Mouse (Mus musculus) cerebellum, adult 11 months (tissue): ENCODE results near the gene Med24.
A peak's percentile ranks its signal among the peaks of the same experiment; 100 is the strongest.

Experiments used
- DNase-seq: peaks from one replicate; pipeline ENCODE4 v3.0.0; 2022

Gene Med24

GRCm38 (mm10) chr11:98765421-98766309, 36.4 kb upstream of the Med24 start:
- DNase-seq, result no peak

GRCm38 (mm10) chr11:98764746-98765145, 35.5 kb upstream of the Med24 start:
- DNase-seq, result no peak

- DNase-seq, result no peak
These were observed 34.9 kb upstream of the Med24 start for GRCm38 (mm10) chr11:98764091-98764490.

DNA sequence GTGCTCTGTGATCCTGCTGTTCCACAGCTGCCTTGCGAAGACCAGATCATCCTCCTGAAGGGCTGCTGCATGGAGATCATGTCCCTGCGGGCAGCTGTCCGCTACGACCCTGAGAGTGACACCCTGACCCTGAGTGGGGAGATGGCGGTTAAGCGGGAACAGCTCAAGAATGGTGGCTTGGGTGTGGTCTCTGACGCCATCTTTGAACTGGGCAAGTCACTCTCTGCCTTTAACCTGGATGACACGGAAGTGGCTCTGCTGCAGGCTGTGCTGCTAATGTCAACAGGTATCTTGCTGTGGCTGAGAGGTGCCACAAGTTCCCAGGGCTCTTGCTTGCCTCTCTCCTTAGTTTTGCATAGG, 34.2 kb upstream of the Med24 start:
- DNase-seq, result no peak

DNA sequence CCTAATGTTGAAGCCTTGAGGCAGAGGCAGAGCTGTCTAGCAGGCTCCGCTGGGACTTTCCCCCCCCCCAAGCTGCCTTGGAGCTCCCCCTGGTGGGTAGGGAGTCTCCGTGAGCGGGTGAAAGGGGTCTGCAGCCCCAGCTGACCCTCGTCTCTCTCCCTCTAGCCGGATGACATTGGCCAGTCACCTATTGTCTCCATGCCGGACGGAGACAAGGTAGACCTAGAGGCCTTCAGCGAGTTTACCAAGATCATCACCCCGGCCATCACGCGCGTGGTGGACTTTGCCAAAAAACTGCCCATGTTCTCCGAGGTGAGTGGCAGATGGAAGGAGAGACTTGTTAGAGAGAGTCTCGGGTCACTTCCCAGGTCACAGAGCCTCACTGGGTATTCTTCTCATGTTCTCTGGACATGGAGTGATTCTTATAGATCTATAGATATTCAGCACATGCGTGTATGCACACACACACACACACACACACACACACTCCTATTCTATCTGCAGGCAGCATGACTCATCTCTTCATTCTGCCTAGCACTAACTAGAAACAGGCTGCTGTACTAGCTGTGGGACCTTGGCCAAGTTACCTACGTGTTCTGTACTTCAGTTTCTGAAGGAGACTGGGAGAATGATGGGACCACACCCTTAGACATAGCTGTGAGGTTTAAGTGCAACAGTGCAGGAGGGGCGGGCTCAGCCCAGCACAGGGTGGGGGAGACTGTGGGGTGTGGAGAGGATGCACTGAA, 33.7 kb upstream of the Med24 start:
- no peak for DNase-seq

DNA sequence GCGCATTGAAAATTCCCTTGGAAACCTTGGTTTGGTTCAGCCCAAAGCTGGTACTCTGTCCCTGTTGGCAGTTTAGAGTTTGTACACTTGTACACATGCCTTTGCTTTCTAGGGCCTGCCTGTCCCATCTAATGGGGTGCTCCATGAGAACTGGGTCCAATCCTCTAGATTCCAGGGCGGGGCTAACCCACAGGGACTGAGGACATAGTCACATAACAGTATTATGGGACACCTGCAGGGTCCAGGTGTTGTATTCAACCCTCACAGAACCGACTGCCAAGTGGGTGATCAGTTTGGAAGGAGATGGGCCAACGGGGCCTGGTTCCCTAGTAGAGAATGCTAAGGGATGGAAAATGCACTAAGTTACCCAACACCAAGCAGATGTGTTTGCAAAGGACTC, 32.7 kb upstream of the Med24 start:
- DNase-seq, result no peak

GRCm38 (mm10) chr11:98756711-98757110, 27.5 kb upstream of the Med24 start:
- no peak for DNase-seq

DNA sequence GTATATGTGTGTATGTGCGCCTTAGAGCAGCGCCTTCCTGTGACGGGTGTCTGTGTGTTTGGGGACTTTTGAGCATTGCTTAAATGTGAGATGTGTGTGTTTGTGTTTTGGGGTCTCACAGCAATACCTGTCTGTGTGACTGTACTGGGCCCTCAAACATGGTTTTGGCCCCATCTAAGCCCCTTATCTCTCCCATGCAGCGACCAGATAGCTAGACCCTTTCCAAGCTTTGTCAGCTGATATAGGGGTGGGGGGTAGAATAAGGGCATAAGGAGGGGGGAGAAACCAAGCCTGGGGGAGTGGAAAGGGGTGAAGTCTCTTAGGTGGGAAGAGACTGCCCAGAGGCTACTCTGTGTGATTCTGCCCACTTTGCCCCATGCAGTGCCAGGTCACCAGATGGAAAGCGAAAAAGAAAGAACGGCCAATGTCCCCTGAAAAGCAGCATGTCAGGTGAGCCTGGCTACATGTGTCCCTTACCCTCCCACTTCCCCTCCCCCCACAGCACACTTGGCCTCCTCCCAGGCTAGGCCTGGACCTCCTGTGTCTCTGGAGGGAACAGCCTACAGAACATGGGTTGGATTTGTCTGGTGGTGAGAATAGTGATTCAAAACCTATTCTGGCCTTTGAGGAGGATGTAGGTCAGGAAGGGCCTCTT, 26.6 kb upstream of the Med24 start:
- DNase-seq, result no peak

DNA sequence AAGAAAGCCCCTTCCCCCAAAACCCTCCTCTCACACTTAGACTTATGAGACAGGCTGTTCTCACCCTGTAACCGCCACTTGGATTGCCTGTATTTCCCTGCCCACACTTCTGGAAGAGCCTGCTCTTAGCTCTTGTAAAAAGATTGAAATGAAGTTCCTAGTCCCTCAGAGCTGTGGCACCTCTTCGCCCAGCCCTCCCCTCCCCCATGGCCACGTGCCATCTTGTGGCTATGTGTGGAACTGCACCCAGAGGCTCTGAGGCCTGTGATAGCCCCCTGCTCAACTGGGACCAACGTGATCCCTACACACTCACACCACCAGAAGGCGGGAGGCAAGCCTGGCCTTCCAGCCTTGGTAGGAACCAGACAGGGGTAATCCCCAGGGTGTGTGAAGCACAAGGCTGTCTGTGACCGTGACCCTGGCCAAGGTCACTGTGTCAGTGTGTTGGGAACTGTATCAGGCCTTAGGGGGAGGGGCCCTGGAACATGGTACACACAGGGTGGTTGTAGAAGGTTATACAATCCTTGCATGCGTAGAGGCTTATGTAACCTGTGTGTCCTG, 25.5 kb upstream of the Med24 start:
- peak; percentile 60 for DNase-seq

GRCm38 (mm10) chr11:98754151-98754620, 25.0 kb upstream of the Med24 start:
- DNase-seq, result no peak

DNA sequence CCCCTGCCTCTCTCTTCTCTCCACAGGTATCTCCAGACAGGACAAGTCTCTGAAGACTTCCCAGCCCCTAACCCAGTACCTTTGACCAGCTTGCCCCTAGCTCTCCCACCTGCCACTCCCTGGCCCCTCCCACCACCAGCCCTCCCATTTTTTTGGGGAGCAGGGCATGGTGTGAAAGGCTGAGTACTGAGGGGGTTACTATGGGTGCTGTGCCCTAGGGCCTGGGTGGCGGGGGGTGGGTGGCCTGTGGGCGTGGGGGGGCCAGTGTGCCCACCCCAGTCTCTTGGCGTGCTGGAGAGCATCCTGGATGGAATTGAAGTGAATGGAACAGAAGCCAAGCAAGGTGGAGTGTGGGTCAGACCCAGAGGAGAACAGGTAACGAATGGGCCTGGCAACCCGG, 24.0 kb upstream of the Med24 start:
- no peak for DNase-seq

DNA sequence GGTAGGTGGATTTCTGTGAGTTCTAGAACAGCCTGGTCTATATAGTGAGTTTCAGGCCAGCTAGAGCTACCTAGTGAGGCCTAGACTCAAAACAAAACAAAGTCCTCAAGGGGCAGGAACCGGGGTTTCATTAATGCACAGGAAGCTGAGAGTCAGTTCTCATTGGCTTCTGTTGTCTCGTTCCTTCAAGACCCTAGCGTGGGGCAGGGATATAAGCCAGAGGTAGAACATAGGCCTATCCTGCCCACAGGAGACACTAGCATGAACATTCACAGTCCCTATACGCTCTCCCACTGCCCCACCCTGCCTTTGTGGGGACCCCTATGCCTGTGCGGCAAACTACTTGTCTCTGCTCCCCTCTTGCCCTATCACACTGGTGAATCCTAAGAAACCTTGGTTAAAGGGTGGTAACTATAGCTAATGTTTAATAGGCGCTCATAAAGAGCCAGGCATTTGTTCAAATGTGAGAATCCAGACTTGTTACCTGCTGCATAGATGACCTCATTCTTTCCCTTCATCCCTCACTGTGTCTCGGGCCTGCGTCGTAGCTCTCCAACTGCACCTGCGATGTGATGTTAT, 23.4 kb upstream of the Med24 start:
- no peak for DNase-seq

DNA sequence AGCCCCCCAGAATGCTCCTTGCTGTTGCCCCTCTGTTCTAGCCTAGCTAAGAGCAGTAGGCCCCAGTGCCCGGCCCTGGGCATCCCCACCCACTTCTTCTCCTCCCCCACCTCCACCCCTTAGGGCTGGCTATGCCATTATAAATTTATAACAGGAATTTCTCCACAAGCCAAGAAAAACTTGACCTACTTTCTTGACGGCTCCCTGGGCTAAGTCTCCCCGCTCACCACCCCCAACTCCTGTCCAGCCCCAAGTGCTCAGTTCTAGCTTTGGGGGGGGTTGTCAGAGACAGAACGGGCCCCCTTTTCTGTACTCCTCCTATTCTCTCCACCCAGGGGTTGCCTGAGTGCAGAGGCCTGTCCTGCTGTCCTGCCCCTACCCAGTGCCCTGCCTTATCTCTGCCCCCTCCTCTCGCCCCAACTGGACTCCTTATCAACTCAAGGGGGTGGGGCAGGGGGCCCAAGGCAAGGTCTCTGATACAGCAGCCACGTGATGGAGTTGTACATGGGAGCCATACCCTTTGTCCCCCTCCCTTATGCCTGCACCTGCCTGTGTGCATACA, 22.1 kb upstream of the Med24 start:
- DNase-seq, result peak; percentile 35

- peak; percentile 77 for DNase-seq
These were observed 21.3 kb upstream of the Med24 start for GRCm38 (mm10) chr11:98750351-98751201.

DNA sequence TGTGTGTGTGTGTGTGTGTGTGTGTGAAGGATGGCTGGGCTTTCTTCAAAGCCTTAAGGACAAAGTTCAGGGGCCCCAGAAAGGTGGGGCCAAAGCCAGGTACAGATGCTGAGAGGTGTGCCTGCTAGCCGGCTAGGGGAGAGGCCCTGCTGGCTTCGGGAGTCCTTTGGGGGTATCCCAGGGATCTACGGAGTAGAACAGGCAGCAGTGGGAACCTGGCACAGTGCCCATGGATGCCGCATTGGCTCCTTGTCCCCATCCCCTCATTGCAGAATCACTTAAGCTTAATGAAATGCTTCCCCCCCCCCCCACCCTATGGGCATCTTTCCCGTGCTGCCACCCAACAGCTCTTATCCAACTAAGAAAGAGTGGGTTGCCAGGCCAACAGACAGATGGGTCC, 20.5 kb upstream of the Med24 start:
- peak; percentile 57 for DNase-seq

GRCm38 (mm10) chr11:98748506-98749416, 19.5 kb upstream of the Med24 start:
- peak; percentile 48 for DNase-seq

DNA sequence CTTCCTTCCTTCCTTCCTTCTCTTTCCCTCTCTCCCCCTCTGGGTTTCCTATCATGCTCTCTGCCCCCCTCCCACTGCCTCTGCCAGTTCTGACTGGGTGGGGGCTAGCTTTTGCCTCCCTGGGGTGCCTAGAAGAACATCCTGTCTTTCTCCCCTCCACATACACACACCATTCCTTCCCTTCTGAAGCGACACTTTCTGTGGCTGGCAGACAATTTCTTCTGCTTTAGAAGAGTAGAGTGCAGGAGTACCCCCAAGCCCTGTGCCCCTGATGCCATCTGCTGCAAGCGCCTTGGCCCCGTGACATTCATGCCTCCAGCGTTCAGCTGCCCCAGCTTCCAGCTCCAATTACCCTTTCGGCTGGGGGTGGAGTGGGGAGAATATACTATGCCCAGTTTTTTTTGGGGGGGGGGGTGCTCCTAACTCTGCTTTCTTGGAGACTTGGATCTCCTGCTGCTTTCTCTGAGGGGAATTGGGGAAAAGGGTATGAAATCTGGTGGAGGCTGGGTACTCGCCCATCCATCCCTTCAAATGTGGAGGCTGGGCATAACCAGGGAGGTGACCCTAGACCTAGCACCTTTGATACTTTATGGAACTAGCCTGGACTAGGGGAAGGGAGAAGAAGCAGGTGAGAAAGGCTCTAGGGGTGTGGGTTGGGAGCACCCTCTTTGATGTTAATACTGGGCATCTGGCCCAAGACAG, 18.7 kb upstream of the Med24 start:
- peak; percentile 59 for DNase-seq

DNA sequence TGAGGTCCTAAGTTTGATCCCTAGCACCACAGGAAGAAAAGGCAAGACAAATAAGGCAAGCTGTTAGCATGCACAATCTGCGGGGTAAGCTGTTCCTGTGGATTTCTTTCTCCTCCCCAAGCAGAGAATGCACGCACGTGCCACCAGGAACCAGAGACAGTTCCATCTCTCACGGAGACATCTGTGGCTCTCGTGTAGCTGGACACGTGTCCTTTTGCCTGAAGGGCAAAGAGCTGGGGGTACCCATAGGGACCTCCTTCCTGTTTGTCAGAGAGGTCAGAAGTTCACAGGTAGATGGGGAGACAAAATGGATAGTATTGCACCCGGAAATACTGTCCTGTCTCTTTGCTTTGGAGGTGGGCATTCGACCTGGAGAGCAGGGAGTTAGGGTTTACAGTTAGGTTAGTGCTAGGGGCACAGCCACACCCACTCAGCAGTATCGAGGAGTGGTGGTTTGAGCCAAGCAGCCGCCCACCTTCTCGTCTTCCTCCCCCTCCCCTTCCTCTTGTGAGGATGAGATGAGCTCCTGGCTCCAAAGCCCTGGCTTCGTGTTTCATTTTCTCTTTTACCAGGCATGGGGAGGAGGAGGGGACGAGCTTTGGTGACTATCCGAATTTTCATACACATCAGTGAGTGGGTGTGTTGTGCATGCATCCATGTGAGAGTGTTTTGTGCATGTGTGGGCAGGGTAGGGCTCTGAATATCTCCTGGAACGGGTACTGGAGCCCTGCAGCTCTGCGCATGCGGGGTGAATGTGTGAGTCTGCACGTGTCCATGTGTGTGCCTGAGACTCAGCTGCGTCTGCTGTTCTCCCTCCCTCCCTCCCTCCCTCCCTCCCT, 17.8 kb upstream of the Med24 start:
- peak; percentile 91 for DNase-seq
